Mouse (Mus musculus): ENCODE data around the gene Sult1b1. TPM values are rescaled to one million over a fixed set of nuclear protein-coding genes. Genes with fewer than 3 reads are reported as not detected.
"Not testable (repeated sequence)": the region's sequence is repeated elsewhere in the genome, so short reads cannot be mapped to it uniquely, and the experiment has no call there.

Gene Sult1b1
- polyA plus RNA-seq, 1 experiment, result not detected

DNA sequence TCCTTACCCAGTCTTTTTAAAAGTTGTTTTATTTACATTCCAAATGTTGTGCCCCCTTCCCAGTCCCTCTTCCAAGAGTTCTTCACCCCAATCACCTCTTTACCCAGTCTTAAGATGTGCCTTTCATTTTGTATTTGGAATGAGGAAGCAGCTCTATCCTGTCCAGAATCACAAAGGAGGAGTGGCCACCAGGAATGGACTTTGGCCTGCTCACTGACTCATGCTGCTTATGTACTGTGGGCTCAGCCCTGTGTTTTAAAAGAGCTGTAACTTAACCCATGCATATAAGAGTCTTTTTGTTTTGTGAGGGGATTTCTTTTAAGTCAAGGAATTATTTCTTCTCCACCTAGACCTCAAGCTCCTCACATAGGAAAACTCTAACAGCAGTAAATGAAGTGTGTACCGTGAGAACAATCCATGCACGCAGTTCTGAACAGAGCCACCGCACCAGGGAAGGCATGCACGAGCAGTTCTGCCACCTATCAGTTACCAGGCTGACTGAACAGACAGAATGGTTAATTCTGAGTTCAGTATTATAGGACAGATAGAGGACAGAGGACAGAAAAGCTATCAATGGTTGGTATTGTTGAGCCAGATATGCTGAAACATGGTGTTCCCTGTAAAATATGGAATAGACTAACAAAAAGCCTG is 1.9 kb downstream of the Sult1b1 start:
- TF ChIP-seq GATA1 (IDR thresholded peaks at IDR 0.05; ENCODE audit: borderline replicate concordance, low read length) (no peak), FLI1 (IDR thresholded peaks at IDR 0.05; ENCODE audit: low read length) (no peak)
- Histone ChIP-seq H3K4me3 (replicated peaks) (no peak overlapping the region), H3K36me3 (replicated peaks; ENCODE audit: low read length) (no peaks in the 10 kb centered on the region), H3K27me3 (replicated peaks) (no peaks in the 10 kb centered on the region), H3K9me3 (peaks cover 2% of the 10 kb centered on the region; the same call in 1 of the 2 replicates), H3K4me1 (no peaks in the 10 kb centered on the region)

DNA sequence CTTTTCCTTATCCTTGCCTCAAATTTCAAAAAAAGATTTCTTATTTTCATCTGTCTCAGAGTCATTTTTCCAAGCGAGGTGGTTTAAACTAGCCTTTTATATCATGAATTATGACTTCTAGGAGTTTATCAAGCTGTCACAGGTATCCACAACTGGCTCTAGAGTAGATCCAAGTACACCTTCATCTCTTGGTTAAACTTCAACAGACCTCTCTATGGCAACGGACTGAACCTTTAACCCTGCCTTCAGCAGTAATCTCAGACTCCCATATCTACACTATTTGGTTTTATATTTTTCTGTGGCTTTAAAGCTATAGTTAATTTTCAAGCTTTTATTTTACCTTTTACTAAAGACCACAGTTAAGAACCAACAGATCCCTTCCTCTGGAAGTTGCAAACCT is 5.7 kb downstream of the Sult1b1 start:
- Histone ChIP-seq H3K27me3 (replicated peaks) (no peaks in the 10 kb centered on the region), H3K36me3 (replicated peaks; ENCODE audit: low read length) (no peaks in the 10 kb centered on the region), H3K9me3 (peaks cover 2% of the 10 kb centered on the region; the same call in 1 of the 2 replicates), H3K4me1 (no peaks in the 10 kb centered on the region), H3K4me3 (replicated peaks) (no peak overlapping the region)
- TF ChIP-seq FLI1 (IDR thresholded peaks at IDR 0.05; ENCODE audit: low read length) (no peak), GATA1 (IDR thresholded peaks at IDR 0.05; ENCODE audit: borderline replicate concordance, low read length) (no peak)

DNA sequence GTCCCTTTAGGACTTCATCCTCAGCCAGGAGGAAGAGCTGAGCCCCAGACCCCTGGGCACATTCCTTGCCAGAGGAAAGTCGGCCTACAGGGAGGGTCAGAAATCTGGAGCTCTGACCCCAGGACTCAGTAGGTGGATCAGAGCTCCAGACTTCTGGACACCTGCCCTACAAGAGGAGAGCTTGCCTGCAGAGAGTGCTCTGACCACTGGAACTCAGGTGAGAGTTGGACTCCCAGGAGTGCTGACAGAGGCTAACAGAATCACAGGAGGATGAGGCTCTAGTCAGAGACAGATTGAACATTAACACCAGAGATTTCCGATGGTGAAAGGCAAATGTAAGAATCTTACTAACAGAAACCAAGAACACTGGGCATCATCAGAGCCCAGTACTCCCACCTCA is 14.4 kb downstream of the Sult1b1 start:
- not testable (repeated sequence) for H3K36me3 ChIP-seq (replicated peaks; ENCODE audit: low read length); H3K4me3 ChIP-seq (replicated peaks); H3K27me3 ChIP-seq (replicated peaks); H3K4me1 ChIP-seq; H3K9me3 ChIP-seq

DNA sequence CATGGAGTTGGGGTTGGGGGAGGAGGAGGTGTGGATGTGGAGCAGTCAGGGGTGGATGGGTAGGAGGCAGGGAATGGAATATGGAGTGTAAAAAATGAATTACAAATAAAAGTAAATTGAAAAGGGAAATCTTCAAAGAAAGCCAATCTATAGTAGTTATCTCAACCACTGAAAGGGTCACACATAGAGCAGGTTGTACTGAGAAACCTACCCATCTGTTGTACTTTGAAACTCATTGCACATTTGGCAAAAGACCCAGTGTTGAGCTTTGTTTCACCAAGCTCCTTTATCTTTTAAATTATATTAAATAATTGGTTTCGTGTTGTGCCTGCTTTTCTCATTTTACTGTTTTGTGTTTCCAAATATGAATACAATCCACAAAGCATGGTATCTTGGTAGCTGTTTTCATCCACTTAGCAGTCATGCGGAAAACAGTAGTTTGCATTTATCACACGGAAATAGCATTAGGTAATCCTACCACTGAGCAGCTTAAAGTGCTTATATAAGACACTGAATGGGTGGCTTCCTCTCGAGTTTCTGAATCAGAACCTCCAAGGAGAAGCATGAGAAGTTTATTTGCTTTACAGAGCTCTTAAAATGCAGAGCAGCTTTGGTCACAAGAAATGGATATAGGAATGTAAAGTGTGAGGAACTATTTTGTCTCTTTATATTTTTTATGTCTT is 32.1 kb downstream of the Sult1b1 start:
- no peak overlapping the region for H3K4me3 ChIP-seq (replicated peaks)
- H3K9me3 ChIP-seq, result no peaks in the 10 kb centered on the region
- no peak for TF ChIP-seq FLI1 (IDR thresholded peaks at IDR 0.05; ENCODE audit: low read length)
- no peak for TF ChIP-seq GATA1 (IDR thresholded peaks at IDR 0.05; ENCODE audit: borderline replicate concordance, low read length)
- no peaks in the 10 kb centered on the region for H3K27me3 ChIP-seq (replicated peaks)
- no peaks in the 10 kb centered on the region for H3K36me3 ChIP-seq (replicated peaks; ENCODE audit: low read length)
- no peaks in the 10 kb centered on the region for H3K4me1 ChIP-seq

DNA sequence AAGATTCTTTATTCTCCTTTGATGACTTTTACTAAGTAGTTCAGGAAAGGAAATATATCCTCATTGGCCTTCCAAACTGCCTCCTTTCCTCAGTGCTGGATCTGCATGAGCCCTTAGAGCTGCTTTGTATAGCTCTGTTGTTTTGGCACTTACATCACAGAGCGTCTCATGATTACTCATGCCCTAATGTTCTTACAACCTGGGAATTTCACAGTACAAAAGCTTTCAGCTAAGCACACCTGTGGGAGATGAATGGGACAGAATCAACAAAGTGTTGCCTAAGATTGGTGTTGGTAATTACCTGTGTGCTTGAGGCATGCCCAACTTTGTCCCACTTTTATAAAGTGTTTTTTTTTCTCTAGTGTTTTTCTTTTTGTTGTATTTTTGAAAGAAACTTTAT is 35.3 kb downstream of the Sult1b1 start:
- Histone ChIP-seq H3K4me3 (replicated peaks) (no peak overlapping the region), H3K27me3 (replicated peaks) (no peaks in the 10 kb centered on the region), H3K9me3 (no peaks in the 10 kb centered on the region), H3K36me3 (replicated peaks; ENCODE audit: low read length) (no peaks in the 10 kb centered on the region), H3K4me1 (no peaks in the 10 kb centered on the region)
- TF ChIP-seq FLI1 (IDR thresholded peaks at IDR 0.05; ENCODE audit: low read length) (no peak), GATA1 (IDR thresholded peaks at IDR 0.05; ENCODE audit: borderline replicate concordance, low read length) (no peak)

DNA sequence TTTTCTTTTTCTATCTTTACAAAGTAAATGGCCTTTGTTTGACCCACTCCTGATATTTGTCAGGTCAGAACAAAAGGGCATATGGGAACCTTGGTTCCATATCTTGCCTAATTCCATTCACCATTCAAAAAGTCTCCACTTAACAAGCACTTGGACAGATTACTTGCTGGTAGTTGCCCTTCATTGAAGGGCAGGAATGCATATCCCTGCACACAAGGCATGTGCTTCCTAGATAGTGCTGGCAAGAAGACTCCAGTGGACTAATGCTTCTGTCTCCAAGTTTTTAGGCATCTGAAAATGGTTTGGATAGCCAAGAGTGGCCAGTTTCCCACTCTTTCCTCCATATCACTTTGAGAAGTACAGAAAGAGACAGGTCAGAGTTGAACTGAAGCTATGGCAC is 38.7 kb downstream of the Sult1b1 start:
- Histone ChIP-seq H3K27me3 (replicated peaks) (no peaks in the 10 kb centered on the region), H3K9me3 (no peaks in the 10 kb centered on the region), H3K36me3 (replicated peaks; ENCODE audit: low read length) (no peaks in the 10 kb centered on the region), H3K4me3 (replicated peaks) (no peak overlapping the region), H3K4me1 (no peaks in the 10 kb centered on the region)
- TF ChIP-seq GATA1 (IDR thresholded peaks at IDR 0.05; ENCODE audit: borderline replicate concordance, low read length) (no peak), FLI1 (IDR thresholded peaks at IDR 0.05; ENCODE audit: low read length) (no peak)

DNA sequence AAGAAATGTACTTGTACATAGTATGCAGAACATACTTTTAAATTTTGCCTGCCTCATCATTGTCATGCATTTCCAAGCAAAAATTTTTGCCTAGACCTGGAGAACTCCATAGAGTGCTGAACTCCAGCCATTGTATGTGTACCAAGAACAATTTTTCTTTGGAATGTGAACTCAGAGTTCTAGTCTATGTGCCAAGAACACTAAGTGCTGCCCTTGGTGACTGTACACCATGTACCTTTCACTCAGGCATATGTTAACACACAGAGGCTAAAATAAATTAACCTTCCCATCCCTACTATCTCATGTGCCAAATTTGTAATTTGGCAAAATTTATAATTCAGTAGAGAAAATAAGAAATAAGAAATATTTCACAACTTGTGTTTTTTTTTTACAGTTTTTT is 39.1 kb downstream of the Sult1b1 start:
- Histone ChIP-seq H3K9me3 (no peaks in the 10 kb centered on the region), H3K4me3 (replicated peaks) (no peak overlapping the region), H3K27me3 (replicated peaks) (no peaks in the 10 kb centered on the region), H3K4me1 (no peaks in the 10 kb centered on the region), H3K36me3 (replicated peaks; ENCODE audit: low read length) (no peaks in the 10 kb centered on the region)
- TF ChIP-seq GATA1 (IDR thresholded peaks at IDR 0.05; ENCODE audit: borderline replicate concordance, low read length) (no peak), FLI1 (IDR thresholded peaks at IDR 0.05; ENCODE audit: low read length) (no peak)

DNA sequence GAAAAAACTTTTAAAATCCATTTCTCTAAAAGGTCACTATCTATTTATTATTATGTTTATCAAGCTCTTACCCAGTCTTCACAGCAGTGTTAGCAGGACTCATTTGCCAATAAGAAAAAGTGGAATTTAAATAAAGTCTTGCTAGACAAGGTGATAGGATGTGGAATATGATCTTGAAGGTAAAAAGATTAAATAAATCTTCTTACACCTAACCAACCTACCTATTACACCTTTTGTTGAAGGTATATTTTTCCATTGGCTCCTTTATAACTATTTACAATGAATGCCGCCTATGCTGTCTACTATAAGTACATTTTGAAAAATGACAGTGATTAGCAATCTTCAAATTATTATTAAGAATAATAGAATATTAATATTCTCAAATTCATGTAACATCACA is 47.2 kb downstream of the Sult1b1 start, which contains the start of gene Ugt2a1:
Gene Ugt2a1 (minus strand): TSS at position 101 of the 400 bp plus-strand sequence.
- Histone ChIP-seq H3K9me3 (no peaks in the 10 kb centered on the region), H3K4me1 (no peaks in the 10 kb centered on the region)

DNA sequence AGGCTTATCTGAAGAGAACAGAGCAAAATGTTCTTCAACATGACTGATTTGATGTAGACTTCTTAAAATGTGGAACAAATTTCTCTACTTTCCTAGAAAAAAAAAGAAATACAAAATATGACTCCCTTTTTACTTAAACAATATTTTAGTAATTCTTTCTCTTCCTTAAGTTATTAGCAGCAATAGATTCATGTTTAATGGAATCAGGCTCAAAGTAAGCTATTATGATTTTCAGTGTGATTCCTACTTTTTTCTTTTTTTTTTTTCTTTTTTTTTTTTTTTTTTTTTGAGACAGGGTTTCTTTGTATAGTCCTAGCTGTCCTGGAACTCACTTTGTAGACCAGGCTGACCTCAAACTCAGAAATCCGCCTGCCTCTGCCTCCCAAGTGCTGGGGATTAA is 51.3 kb downstream of the Sult1b1 start, which contains the start of gene Gm43638:
Gene Gm43638 (minus strand): TSS at position 101 of the 400 bp plus-strand sequence.
- not testable (repeated sequence) for H3K27me3 ChIP-seq (replicated peaks); H3K36me3 ChIP-seq (replicated peaks; ENCODE audit: low read length); H3K4me3 ChIP-seq (replicated peaks)

More for the DNA sequence above, 47.2 kb downstream of the Sult1b1 start, which contains the start of gene Ugt2a1:
- TF ChIP-seq FLI1 (IDR thresholded peaks at IDR 0.05; ENCODE audit: low read length) (no peak), GATA1 (IDR thresholded peaks at IDR 0.05; ENCODE audit: borderline replicate concordance, low read length) (no peak)
- Histone ChIP-seq H3K36me3 (replicated peaks; ENCODE audit: low read length) (no peaks in the 10 kb centered on the region), H3K27me3 (replicated peaks) (no peaks in the 10 kb centered on the region), H3K4me3 (replicated peaks) (no peak within 1 kb of the TSS)

DNA sequence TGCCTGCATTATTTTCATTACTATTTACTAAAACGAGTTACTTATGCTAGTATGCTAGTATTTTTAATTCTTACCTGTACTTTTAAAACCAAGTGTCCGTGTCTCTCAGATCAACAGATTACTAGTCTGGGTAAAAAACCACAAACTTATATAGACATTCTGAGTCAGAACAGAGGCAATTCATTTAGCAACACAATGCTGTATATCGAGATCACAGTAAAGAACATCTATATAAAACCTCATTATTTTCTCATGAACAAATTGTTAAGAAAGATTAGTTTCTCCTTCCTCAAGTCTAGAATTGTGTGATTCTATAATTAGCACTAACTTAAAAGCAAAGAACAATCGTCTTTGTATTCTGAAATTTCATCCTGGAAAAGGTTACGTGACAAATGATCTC is 55.8 kb downstream of the Sult1b1 start, which contains the start of gene Ugt2a2:
Gene Ugt2a2 (minus strand): TSS at position 101 of the 400 bp plus-strand sequence.
- TF ChIP-seq GATA1 (IDR thresholded peaks at IDR 0.05; ENCODE audit: borderline replicate concordance, low read length) (no peak), FLI1 (IDR thresholded peaks at IDR 0.05; ENCODE audit: low read length) (no peak)
- Histone ChIP-seq H3K4me1 (no peaks in the 10 kb centered on the region), H3K27me3 (replicated peaks) (no peaks in the 10 kb centered on the region), H3K9me3 (no peaks in the 10 kb centered on the region), H3K36me3 (replicated peaks; ENCODE audit: low read length) (no peaks in the 10 kb centered on the region), H3K4me3 (replicated peaks) (no peak within 1 kb of the TSS)

More for the DNA sequence above, 51.3 kb downstream of the Sult1b1 start, which contains the start of gene Gm43638:
- not testable (repeated sequence) for H3K9me3 ChIP-seq, H3K4me1 ChIP-seq

Other genes with a start within 250 kb of the Sult1b1 start
- not detected in 2 replicates for gene Ugt2a3, start 201.0 kb downstream of the Sult1b1 start, polyA plus RNA-seq (2012; ENCODE audit: insufficient read depth, low replicate concordance)
- gene Ugt2b38, start 114.0 kb downstream of the Sult1b1 start, polyA plus RNA-seq (2012; ENCODE audit: insufficient read depth, low replicate concordance), result not detected in 2 replicates
- gene Ugt2a2, start 55.9 kb downstream of the Sult1b1 start, polyA plus RNA-seq (2012; ENCODE audit: insufficient read depth, low replicate concordance), result not detected in 2 replicates
- gene Gm43638, start 51.4 kb downstream of the Sult1b1 start, polyA plus RNA-seq (2012; ENCODE audit: insufficient read depth, low replicate concordance), result not detected in 2 replicates
- gene Ugt2a1, start 47.3 kb downstream of the Sult1b1 start, polyA plus RNA-seq (2012; ENCODE audit: insufficient read depth, low replicate concordance), result not detected in 2 replicates
- not detected in 2 replicates for gene Sult1d1, start 30.8 kb upstream of the Sult1b1 start, polyA plus RNA-seq (2012; ENCODE audit: insufficient read depth, low replicate concordance)
- gene Sult1e1, start 53.4 kb upstream of the Sult1b1 start, polyA plus RNA-seq (2012; ENCODE audit: insufficient read depth, low replicate concordance), result not detected in 2 replicates
- not detected in 2 replicates for gene Csn1s1, start 128.0 kb upstream of the Sult1b1 start, polyA plus RNA-seq (2012; ENCODE audit: insufficient read depth, low replicate concordance)
- gene Csn2, start 161.4 kb upstream of the Sult1b1 start, polyA plus RNA-seq (2012; ENCODE audit: insufficient read depth, low replicate concordance), result not detected in 2 replicates
- gene Csn1s2a, start 236.4 kb upstream of the Sult1b1 start, polyA plus RNA-seq (2012; ENCODE audit: insufficient read depth, low replicate concordance), result not detected in 2 replicates

All from megakaryocyte, embryonic 14.5 days (primary cell).